Mouse (Mus musculus): ENCODE results near the gene Nfib. TPM values are rescaled to one million over a fixed set of nuclear protein-coding genes. Genes with fewer than 3 reads are reported as not detected.

Gene Nfib
- total and polyA plus RNA-seq, 3 experiments, result 32.1 to 121 (median 118) TPM

DNA sequence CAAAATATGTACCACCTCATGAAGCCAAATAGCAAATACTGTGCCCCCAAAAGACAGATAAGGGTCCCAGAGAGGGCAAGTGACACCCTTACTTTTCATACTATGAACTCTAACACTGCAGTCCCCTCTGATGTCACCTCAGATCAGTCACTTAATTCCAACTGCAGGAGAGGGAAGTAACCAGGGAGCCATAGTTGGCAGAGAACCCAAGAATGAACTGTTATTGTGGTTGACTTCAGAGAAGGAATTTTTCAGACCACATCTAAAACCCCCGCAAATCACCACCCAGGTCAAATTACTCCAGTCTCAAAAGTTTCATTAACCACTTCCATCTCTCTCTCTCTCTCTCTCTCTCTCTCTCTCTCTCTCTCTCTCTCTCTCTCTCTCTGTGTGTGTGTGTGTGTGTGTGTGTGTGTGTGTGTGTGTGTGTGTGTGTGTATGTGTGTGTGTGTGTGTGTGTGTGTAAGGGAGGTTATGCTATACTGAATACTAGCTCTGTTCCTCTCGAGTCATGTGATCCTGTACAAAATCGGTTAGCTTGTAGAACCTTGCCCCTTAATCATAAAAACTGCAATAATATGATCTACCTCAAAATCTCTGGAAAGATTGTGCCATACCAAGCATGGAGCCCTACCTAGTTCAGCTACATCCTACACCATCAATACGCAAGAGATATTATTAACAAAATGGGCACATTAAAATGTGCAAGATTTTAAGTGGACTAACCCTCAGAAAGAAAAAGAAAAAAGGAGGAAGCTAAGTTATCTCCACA lies 319.1 kb downstream of the Nfib start:
- intact Hi-C loops (cut with DNase I), result no loop called here
- Histone ChIP-seq H3K36me3 (ENCODE audit: control insufficient read depth, insufficient read depth, low read length) (peaks cover 37% of the 10 kb centered on the region), H3K9ac (ENCODE audit: low read depth, low read length) (no peak overlapping the region), H3K4me1 (ENCODE audit: control insufficient read depth, insufficient read depth, low read length) (peaks cover 12% of the 10 kb centered on the region), H3K79me2 (replicated peaks; ENCODE audit: control insufficient read depth, insufficient read depth, low read length) (peaks cover 7% of the 10 kb centered on the region), H3K4me3 (no peak overlapping the region), H3K27ac (peak overlapping the region; percentile 54), H3K27me3 (ENCODE audit: control insufficient read depth, insufficient read depth, low read length) (no peaks in the 10 kb centered on the region)
- TF ChIP-seq EP300 (IDR thresholded peaks at IDR 0.05; ENCODE audit: insufficient read depth, low read depth, low read length), result no peak
- TF ChIP-seq CTCF (IDR thresholded peaks at IDR 0.05), result no peak
- no peak for TF ChIP-seq POLR2A (IDR thresholded peaks at IDR 0.05; ENCODE audit: insufficient read depth, low read depth, low read length)
- DNase-seq, result no peak
- WGBS, result 63% methylated on average over 4 of the region's 4 CpGs

- TF ChIP-seq POLR2A (IDR thresholded peaks at IDR 0.05; ENCODE audit: insufficient read depth, low read depth, low read length), result no peak
- TF ChIP-seq EP300 (IDR thresholded peaks at IDR 0.05; ENCODE audit: insufficient read depth, low read depth, low read length), result no peak
- no peak for TF ChIP-seq CTCF (IDR thresholded peaks at IDR 0.05)
- 54% methylated on average over 4 of the region's 4 CpGs for WGBS
- no peak overlapping the region for H3K9ac ChIP-seq (ENCODE audit: low read depth, low read length)
- peaks cover 5% of the 10 kb centered on the region for H3K79me2 ChIP-seq (replicated peaks; ENCODE audit: control insufficient read depth, insufficient read depth, low read length)
- no peak for DNase-seq
- no peak overlapping the region for H3K4me3 ChIP-seq
- peak overlapping the region; percentile 54 for H3K27ac ChIP-seq
- intact Hi-C loops (cut with DNase I), result no loop called here
- peaks cover 13% of the 10 kb centered on the region for H3K4me1 ChIP-seq (ENCODE audit: control insufficient read depth, insufficient read depth, low read length)
- H3K27me3 ChIP-seq (ENCODE audit: control insufficient read depth, insufficient read depth, low read length), result no peaks in the 10 kb centered on the region
- H3K36me3 ChIP-seq (ENCODE audit: control insufficient read depth, insufficient read depth, low read length), result peaks cover 34% of the 10 kb centered on the region
These were observed 319.9 kb downstream of the Nfib start for GRCm38 (mm10) chr4:82385638-82386037.

DNA sequence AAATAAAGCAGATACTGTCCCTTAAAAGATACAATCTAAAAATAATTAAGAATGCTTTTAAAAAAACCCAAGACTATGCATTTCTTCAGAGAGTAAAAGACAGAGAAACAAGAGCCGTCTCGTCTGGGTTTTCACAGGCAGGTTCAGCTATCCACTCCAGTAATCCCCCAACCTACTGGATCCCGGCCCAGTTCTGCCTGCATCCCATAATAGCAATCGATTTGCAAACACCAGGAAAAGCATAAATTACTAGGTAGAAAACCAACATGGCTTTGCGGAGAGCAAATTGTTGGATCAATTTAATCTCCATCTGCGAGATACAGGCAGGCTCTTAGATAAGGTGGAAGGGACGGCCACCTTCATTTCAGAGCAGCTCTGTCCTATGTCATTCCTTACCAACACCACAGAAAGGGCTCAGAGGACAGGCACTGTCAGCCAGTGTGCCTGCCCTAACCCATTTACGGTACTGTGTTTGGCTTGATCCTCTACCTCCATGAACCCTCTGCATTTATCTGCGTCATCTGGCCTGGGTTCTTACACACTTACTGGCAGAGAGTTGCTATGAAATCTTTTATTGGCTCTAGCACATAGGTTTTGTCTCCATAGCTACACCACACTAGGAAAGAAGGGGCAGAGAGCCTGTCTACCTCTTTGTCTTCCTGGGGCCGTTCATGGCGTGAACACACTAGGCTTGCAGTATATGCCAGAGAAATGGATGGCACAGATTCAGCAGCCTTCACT lies 321.4 kb downstream of the Nfib start:
- Histone ChIP-seq H3K36me3 (ENCODE audit: control insufficient read depth, insufficient read depth, low read length) (peaks cover 28% of the 10 kb centered on the region), H3K9ac (ENCODE audit: low read depth, low read length) (no peak overlapping the region), H3K79me2 (replicated peaks; ENCODE audit: control insufficient read depth, insufficient read depth, low read length) (0 out of 2 replicates have a peak, but pooled peaks cover 3% of the 10 kb centered on the region), H3K27ac (peak overlapping the region; percentile 54), H3K4me3 (no peak overlapping the region), H3K27me3 (ENCODE audit: control insufficient read depth, insufficient read depth, low read length) (no peaks in the 10 kb centered on the region), H3K4me1 (ENCODE audit: control insufficient read depth, insufficient read depth, low read length) (peaks cover 11% of the 10 kb centered on the region)
- intact Hi-C loops (cut with DNase I), result no loop called here
- WGBS, result 45% methylated on average over 11 of the region's 11 CpGs
- no peak for DNase-seq
- TF ChIP-seq POLR2A (IDR thresholded peaks at IDR 0.05; ENCODE audit: insufficient read depth, low read depth, low read length) (no peak), EP300 (IDR thresholded peaks at IDR 0.05; ENCODE audit: insufficient read depth, low read depth, low read length) (no peak), CTCF (IDR thresholded peaks at IDR 0.05) (no peak)

DNA sequence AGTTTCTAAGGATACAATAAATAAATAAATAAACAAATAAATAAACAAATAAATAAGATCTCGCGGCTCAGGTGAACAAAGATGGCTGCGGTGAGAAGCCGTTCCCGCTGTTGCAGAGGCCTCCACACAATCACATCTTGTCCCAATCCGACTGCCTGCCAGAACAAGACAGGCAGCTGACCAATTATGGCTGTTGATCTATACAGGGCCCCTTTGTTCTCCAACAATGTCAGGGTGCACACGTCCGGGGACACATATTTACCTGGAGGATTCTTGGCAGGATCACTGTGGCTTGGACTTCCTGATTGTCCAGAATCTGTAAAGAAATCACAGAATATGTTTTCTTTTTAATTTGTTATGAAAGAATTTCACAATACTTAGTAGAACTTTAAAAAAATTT lies 322.2 kb downstream of the Nfib start:
- no peak for DNase-seq
- Histone ChIP-seq H3K27ac (peak overlapping the region; percentile 54; the same call in 1 of the 2 replicates), H3K4me3 (no peak overlapping the region), H3K9ac (ENCODE audit: low read depth, low read length) (no peak overlapping the region), H3K36me3 (ENCODE audit: control insufficient read depth, insufficient read depth, low read length) (peaks cover 34% of the 10 kb centered on the region), H3K27me3 (ENCODE audit: control insufficient read depth, insufficient read depth, low read length) (no peaks in the 10 kb centered on the region), H3K4me1 (ENCODE audit: control insufficient read depth, insufficient read depth, low read length) (peaks cover 11% of the 10 kb centered on the region), H3K79me2 (replicated peaks; ENCODE audit: control insufficient read depth, insufficient read depth, low read length) (0 out of 2 replicates have a peak, but pooled peaks cover 3% of the 10 kb centered on the region)
- WGBS, result 61% methylated on average over 8 of the region's 8 CpGs
- intact Hi-C loops (cut with DNase I), result no loop called here
- TF ChIP-seq EP300 (IDR thresholded peaks at IDR 0.05; ENCODE audit: insufficient read depth, low read depth, low read length) (no peak), POLR2A (IDR thresholded peaks at IDR 0.05; ENCODE audit: insufficient read depth, low read depth, low read length) (no peak), CTCF (IDR thresholded peaks at IDR 0.05) (no peak)

DNA sequence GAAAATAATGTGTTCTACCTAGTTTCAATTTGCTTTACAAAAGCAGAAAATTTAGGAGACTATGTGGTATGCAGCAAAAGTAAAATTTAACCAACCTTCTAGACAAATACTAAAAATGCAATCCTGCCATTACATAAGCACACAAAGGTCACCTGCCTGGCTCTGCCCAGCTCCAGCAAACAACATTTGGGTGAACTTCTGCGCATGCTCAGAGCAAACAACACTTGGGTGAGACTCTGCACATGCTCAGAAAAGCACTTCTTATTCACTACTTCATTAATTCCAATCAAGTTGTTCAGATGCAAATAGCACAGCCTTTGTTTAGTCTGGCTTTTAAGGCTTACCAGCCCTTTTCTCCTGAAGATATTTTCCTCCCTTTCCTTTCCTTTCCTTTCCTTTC lies 323.8 kb downstream of the Nfib start:
- no peak overlapping the region for H3K4me3 ChIP-seq
- peaks cover 34% of the 10 kb centered on the region for H3K36me3 ChIP-seq (ENCODE audit: control insufficient read depth, insufficient read depth, low read length)
- TF ChIP-seq CTCF (IDR thresholded peaks at IDR 0.05), result no peak
- TF ChIP-seq EP300 (IDR thresholded peaks at IDR 0.05; ENCODE audit: insufficient read depth, low read depth, low read length), result no peak
- TF ChIP-seq POLR2A (IDR thresholded peaks at IDR 0.05; ENCODE audit: insufficient read depth, low read depth, low read length), result no peak
- no peak for DNase-seq
- H3K4me1 ChIP-seq (ENCODE audit: control insufficient read depth, insufficient read depth, low read length), result peaks cover 11% of the 10 kb centered on the region
- no peak overlapping the region for H3K9ac ChIP-seq (ENCODE audit: low read depth, low read length)
- no peaks in the 10 kb centered on the region for H3K27me3 ChIP-seq (ENCODE audit: control insufficient read depth, insufficient read depth, low read length)
- 86% methylated on average over 1 of the region's 1 CpGs for WGBS
- no peak overlapping the region for H3K27ac ChIP-seq
- intact Hi-C loops (cut with DNase I), result no loop called here
- H3K79me2 ChIP-seq (replicated peaks; ENCODE audit: control insufficient read depth, insufficient read depth, low read length), result peaks cover 4% of the 10 kb centered on the region

DNA sequence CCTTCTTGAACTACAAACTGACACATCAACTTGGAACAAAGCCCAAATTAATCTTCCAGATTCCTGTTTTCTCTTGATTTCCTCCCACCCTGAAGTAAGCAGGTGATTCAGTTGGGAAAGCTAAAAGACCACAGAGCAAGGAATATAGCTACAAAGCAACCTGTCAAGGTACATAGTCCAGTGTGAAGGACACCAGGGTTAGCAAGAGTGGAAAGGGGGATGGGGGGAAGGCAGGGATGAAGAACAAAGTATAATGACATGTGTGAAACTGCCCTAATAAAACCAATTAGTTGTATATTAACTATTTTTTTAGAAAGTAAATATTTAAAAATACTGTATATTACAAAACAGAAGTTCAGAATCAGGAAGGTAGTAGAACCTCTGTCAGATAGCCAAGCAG lies 325.0 kb downstream of the Nfib start:
- Histone ChIP-seq H3K79me2 (replicated peaks; ENCODE audit: control insufficient read depth, insufficient read depth, low read length) (peaks cover 7% of the 10 kb centered on the region), H3K4me1 (ENCODE audit: control insufficient read depth, insufficient read depth, low read length) (peaks cover 12% of the 10 kb centered on the region), H3K27ac (no peak overlapping the region), H3K9ac (ENCODE audit: low read depth, low read length) (no peak overlapping the region), H3K36me3 (ENCODE audit: control insufficient read depth, insufficient read depth, low read length) (peaks cover 32% of the 10 kb centered on the region), H3K27me3 (ENCODE audit: control insufficient read depth, insufficient read depth, low read length) (no peaks in the 10 kb centered on the region), H3K4me3 (no peak overlapping the region)
- intact Hi-C loops (cut with DNase I), result no loop called here
- no peak for DNase-seq
- TF ChIP-seq CTCF (IDR thresholded peaks at IDR 0.05) (no peak), POLR2A (IDR thresholded peaks at IDR 0.05; ENCODE audit: insufficient read depth, low read depth, low read length) (no peak), EP300 (IDR thresholded peaks at IDR 0.05; ENCODE audit: insufficient read depth, low read depth, low read length) (no peak)

Data from heart, adult 2 months (tissue).